Mouse (Mus musculus) layer of hippocampus, adult 2 months (tissue): ENCODE results near the gene 1810010H24Rik. TPM values are rescaled to one million over a fixed set of nuclear protein-coding genes. Genes with fewer than 3 reads are reported as not detected.
"Not testable (repeated sequence)": the region's sequence is repeated elsewhere in the genome, so short reads cannot be mapped to it uniquely, and the experiment has no call there.

ENCODE experiments used
- DNase-seq, 2 experiments: peaks; one replicate each; pipeline ENCODE4 v3.0.0; 2022; ENCODE audit warnings: low spot score in 2 of 2
- H3K27ac ChIP-seq: fragments of 200-600 bp; 2 replicates; pipeline ENCODE4 v1.8.1; 2022
- H3K4me3 ChIP-seq: fragments of 200-600 bp; 2 replicates; pipeline ENCODE4 v1.8.1; 2022; ENCODE audit warnings: mild to moderate bottlenecking
- CTCF ChIP-seq: fragments of 200-600 bp; conservative IDR thresholded peaks from 2 replicates; pipeline ENCODE4 v1.8.1; 2022; ENCODE audit warnings: antibody characterized with exemption, mild to moderate bottlenecking, moderate library complexity
- total RNA-seq, 2 experiments: library from RNA; stranded (reverse); gene quantifications; 2 replicates each; pipeline ENCODE4 v1.2.3; 2021

Gene 1810010H24Rik
- total RNA-seq, 2 experiments from 2014 or later, result 3.1 to 3.5 TPM

DNA sequence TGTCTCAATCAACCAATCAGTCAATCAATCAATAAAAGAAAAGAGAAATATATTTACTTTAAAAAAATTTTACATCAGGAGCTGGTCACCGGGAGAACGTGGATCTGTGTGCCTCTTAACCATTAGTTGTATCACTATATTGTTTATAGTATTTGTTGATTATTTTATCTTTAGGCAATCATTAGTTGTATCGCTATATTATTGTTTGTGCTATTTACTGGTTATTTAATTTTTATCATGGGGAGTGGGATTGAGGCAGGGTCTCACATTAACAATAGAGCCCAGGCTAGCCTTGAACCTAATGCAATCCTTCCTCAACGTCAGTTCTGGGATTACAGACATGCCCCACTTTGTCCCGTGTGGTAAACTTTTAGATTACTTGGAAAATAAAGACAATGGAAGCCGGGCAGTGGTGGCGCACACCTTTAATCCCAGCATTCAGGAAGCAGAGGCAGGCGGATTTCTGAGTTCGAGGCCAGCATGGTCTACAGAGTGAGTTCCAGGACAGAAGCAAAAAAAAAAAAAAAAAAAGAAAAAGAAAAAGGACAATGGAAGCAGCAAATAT is 25.4 kb upstream of the 1810010H24Rik start:
- H3K27ac ChIP-seq, result peak overlapping the region; percentile 96
- peak overlapping the region; percentile 90 for H3K4me3 ChIP-seq

GRCm38 (mm10) chr11:107001760-107002675 is 23.5 kb upstream of the 1810010H24Rik start:
- DNase-seq, result no peak
- H3K27ac ChIP-seq, result no peak overlapping the region; the same call in 1 of the 2 replicates
- no peak for TF ChIP-seq CTCF
- H3K4me3 ChIP-seq, result no peak overlapping the region

More for the DNA sequence above, 25.4 kb upstream of the 1810010H24Rik start:
- DNase-seq, result no peak
- no peak for TF ChIP-seq CTCF

- DNase-seq, result no peak
- no peak for TF ChIP-seq CTCF
- H3K4me3 ChIP-seq, result no peak overlapping the region
- no peak overlapping the region for H3K27ac ChIP-seq
These were observed 19.9 kb upstream of the 1810010H24Rik start for GRCm38 (mm10) chr11:107005538-107005937.

GRCm38 (mm10) chr11:107010447-107010846 is 15.0 kb upstream of the 1810010H24Rik start:
- no peak for DNase-seq
- H3K27ac ChIP-seq, result no peak overlapping the region
- no peak overlapping the region for H3K4me3 ChIP-seq
- no peak for TF ChIP-seq CTCF

- TF ChIP-seq CTCF, result no peak
- no peak overlapping the region for H3K27ac ChIP-seq
- H3K4me3 ChIP-seq, result no peak overlapping the region
- no peak for DNase-seq
These were observed 14.3 kb upstream of the 1810010H24Rik start for GRCm38 (mm10) chr11:107011171-107011570.

- no peak for TF ChIP-seq CTCF
- Histone ChIP-seq H3K27ac (peak overlapping the region; percentile 94), H3K4me3 (peak overlapping the region; percentile 67)
- DNase-seq, result no peak
These were observed 13.7 kb upstream of the 1810010H24Rik start for GRCm38 (mm10) chr11:107011669-107012323.

GRCm38 (mm10) chr11:107012324-107013017 is 13.0 kb upstream of the 1810010H24Rik start:
- no peak for TF ChIP-seq CTCF
- H3K27ac ChIP-seq, result peak overlapping the region; percentile 94
- peak; percentile 98 to 100 for DNase-seq
- H3K4me3 ChIP-seq, result peak overlapping the region; percentile 67

GRCm38 (mm10) chr11:107014020-107014585 is 11.4 kb upstream of the 1810010H24Rik start:
- DNase-seq, result no peak
- H3K27ac ChIP-seq, result no peak overlapping the region

DNA sequence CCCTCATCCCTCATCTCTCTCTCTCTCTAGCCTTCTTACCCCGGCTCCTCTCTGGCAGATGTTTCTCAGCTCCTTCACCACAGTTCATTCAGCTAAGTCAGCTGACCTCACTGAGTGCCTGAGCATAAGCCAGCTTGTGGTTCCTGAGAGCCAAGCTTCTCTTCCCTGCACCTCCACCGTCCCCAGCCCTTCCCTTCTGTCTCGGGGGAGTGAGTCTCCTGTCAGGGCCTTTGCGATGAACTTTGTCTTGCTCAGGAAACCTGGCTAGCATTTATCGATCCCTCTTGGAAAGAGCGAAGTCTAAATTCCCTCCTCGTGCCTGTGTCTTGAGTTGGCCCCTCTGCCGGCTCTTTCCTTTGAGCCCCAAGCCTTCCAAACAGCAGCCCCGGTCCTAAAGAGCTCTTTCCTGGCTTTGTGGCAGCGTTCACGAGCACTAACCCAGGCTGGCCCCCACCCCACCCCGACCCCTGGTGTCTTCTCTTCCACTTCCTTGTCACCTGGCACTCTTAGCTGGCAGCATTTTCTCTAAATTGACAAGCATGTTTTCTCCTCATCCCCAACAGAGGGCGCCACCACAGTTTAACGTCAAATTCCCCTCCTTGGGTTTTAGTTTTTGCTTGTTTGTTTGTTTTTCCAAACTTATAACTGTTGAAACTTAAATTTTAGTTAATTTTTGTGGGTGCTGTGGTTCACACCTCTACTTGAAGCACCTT is 10.7 kb upstream of the 1810010H24Rik start:
- TF ChIP-seq CTCF, result peak; percentile 70
- H3K4me3 ChIP-seq, result peak overlapping the region; percentile 17; the same call in 1 of the 2 replicates
- DNase-seq, result no peak
- H3K27ac ChIP-seq, result no peak overlapping the region

More at GRCm38 (mm10) chr11:107014020-107014585, 11.4 kb upstream of the 1810010H24Rik start:
- H3K4me3 ChIP-seq, result no peak overlapping the region; the same call in 1 of the 2 replicates
- peak; percentile 48 for TF ChIP-seq CTCF

DNA sequence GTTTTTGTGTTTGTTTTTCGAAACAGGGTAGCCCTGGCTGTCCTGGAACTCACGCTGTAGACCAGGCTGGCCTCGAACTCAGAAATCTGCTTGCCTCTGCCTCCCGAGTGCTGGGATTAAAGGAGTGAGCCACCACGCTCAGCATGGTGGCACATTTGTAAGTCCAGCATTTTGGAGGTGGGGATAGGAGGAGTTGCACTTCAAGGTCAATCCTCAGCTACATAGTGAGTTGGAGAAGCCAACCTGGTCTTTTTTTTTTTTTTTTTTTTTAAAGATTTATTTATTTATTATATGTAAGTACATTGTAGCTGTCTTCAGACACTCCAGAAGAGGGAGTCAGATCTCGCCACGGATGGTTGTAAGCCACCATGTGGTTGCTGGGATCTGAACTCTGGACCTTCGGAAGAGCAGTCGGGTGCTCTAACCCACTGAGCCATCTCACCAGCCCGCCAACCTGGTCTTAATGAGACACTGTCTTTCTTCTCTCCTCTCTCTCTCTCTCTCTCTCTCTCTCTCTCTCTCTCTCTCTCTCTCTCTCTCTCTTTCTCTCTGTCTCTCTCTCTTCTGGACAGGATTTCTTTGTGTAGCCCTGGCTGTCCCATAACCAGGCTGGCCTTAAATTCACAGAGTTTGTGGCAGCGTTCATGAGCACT is 9.8 kb upstream of the 1810010H24Rik start:
- H3K27ac ChIP-seq, H3K4me3 ChIP-seq, DNase-seq: not testable (repeated sequence)

GRCm38 (mm10) chr11:107016893-107017292 is 8.6 kb upstream of the 1810010H24Rik start:
- Histone ChIP-seq H3K27ac (no peak overlapping the region), H3K4me3 (no peak overlapping the region)
- no peak for TF ChIP-seq CTCF
- DNase-seq, result no peak
